20 mouse cellular contexts compared by ENCODE assay signal in genomic region chrX:51631376-51631775, GRCm38 (mm10). TPM values are rescaled to one million over a fixed set of nuclear protein-coding genes. Genes with fewer than 3 reads are reported as not detected.
DNase-seq lines count a peak whose midpoint lies in the region; ATAC-seq and TF ChIP-seq lines count a peak whose summit lies in the region.
"Had no signal": no experiment of that assay in that cellular context is flagged by ENCODE, and none has a peak within 500 bp of the region (broad histone marks: within the 10 kb centered on the region; RNA-seq: fewer than 3 reads in every experiment).

No protein-coding gene starts in this region.

- H3K4me3 ChIP-seq in embryonic facial prominence, embryonic 11.5 days (ENCODE audit: low read depth, low read length): no peak overlapping the region
- no peak overlapping the region for H3K4me3 ChIP-seq in embryonic facial prominence, embryonic 10.5 days
- no peak overlapping the region for H3K4me3 ChIP-seq in limb, embryonic 14.5 days (replicated peaks; ENCODE audit: low read length)
- H3K4me3 ChIP-seq in limb, embryonic 10.5 days: no peak overlapping the region
- no peak overlapping the region for H3K4me3 ChIP-seq in embryonic fibroblast, embryonic 13.5 days (ENCODE audit: insufficient read depth, low read length)
- no peak overlapping the region for H3K4me3 ChIP-seq in hindbrain, embryonic 10.5 days
- H3K4me3 ChIP-seq: embryonic facial prominence, embryonic 15.5 days; forebrain, embryonic 15.5 days; heart, adult 2 months; hindbrain, embryonic 15.5 days had no signal

- H3K9ac ChIP-seq in embryonic facial prominence, embryonic 11.5 days (replicated peaks; ENCODE audit: low read length): no peak overlapping the region
- H3K9ac ChIP-seq in limb, embryonic 14.5 days (ENCODE audit: low read depth, low read length, severe bottlenecking): no peak overlapping the region
- H3K9ac ChIP-seq: embryonic facial prominence, embryonic 15.5 days; forebrain, embryonic 15.5 days; hindbrain, embryonic 15.5 days had no signal

- 0 out of 2 replicates have a peak overlapping the region, but pooled peaks have one; percentile 13 for H3K27ac ChIP-seq in embryonic facial prominence, embryonic 11.5 days (replicated peaks; ENCODE audit: low read depth, low read length)
- H3K27ac ChIP-seq in embryonic facial prominence, embryonic 10.5 days (replicated peaks): no peak overlapping the region; the same call in 1 of the 2 replicates
- H3K27ac ChIP-seq in limb, embryonic 14.5 days (replicated peaks; ENCODE audit: low read depth, low read length): 0 out of 2 replicates have a peak overlapping the region, but pooled peaks have one; percentile 19
- no peak overlapping the region for H3K27ac ChIP-seq in limb, embryonic 10.5 days
- H3K27ac ChIP-seq in embryonic fibroblast, embryonic 13.5 days (ENCODE audit: insufficient read depth, low read length): peak overlapping the region; percentile 93
- no peak overlapping the region for H3K27ac ChIP-seq in hindbrain, embryonic 10.5 days
- H3K27ac ChIP-seq: embryonic facial prominence, embryonic 15.5 days; forebrain, embryonic 15.5 days; heart, adult 2 months; hindbrain, embryonic 15.5 days had no signal

- H3K27me3 ChIP-seq in embryonic facial prominence, embryonic 11.5 days (ENCODE audit: control insufficient read depth, insufficient read depth, low read length): no peaks in the 10 kb centered on the region
- H3K27me3 ChIP-seq in embryonic facial prominence, embryonic 10.5 days (replicated peaks; ENCODE audit: low read depth, poor library complexity, severe bottlenecking): peaks cover 20% of the 10 kb centered on the region; the same call in 1 of the 2 replicates
- H3K27me3 ChIP-seq in limb, embryonic 14.5 days (ENCODE audit: control insufficient read depth, insufficient read depth, low read length): no peaks in the 10 kb centered on the region
- H3K27me3 ChIP-seq in limb, embryonic 10.5 days (ENCODE audit: low read depth, poor library complexity, severe bottlenecking): peaks cover 43% of the 10 kb centered on the region; the same call in 1 of the 2 replicates
- H3K27me3 ChIP-seq in hindbrain, embryonic 10.5 days (ENCODE audit: insufficient read depth, poor library complexity, severe bottlenecking): no peaks in the 10 kb centered on the region
- H3K27me3 ChIP-seq: CH12.LX; embryonic facial prominence, embryonic 15.5 days; forebrain, embryonic 15.5 days; hindbrain, embryonic 15.5 days had no signal

- H3K9me3 ChIP-seq in embryonic facial prominence, embryonic 11.5 days (replicated peaks; ENCODE audit: control insufficient read depth, low read length): no peaks in the 10 kb centered on the region
- H3K9me3 ChIP-seq in embryonic facial prominence, embryonic 10.5 days: no peaks in the 10 kb centered on the region
- H3K9me3 ChIP-seq in limb, embryonic 14.5 days (ENCODE audit: control insufficient read depth, low read length): no peaks in the 10 kb centered on the region
- H3K9me3 ChIP-seq in limb, embryonic 10.5 days (replicated peaks): no peaks in the 10 kb centered on the region
- no peaks in the 10 kb centered on the region for H3K9me3 ChIP-seq in hindbrain, embryonic 10.5 days
- H3K9me3 ChIP-seq: embryonic facial prominence, embryonic 15.5 days; forebrain, embryonic 15.5 days; hindbrain, embryonic 15.5 days had no signal

- ATAC-seq in embryonic facial prominence, embryonic 11.5 days (replicated peaks; ENCODE audit: insufficient number of reproducible peaks, low FRiP score, low TSS enrichment, low read depth): no peak
- ATAC-seq in limb, embryonic 14.5 days (ENCODE audit: low FRiP score, low read depth): no peak
- ATAC-seq: forebrain, embryonic 15.5 days had no signal

- no peaks in the 10 kb centered on the region for H3K4me1 ChIP-seq in embryonic facial prominence, embryonic 11.5 days (ENCODE audit: control insufficient read depth, insufficient read depth, low read length)
- peaks cover 11% of the 10 kb centered on the region for H3K4me1 ChIP-seq in embryonic facial prominence, embryonic 10.5 days
- no peaks in the 10 kb centered on the region for H3K4me1 ChIP-seq in limb, embryonic 14.5 days (ENCODE audit: control insufficient read depth, insufficient read depth, low read length)
- no peaks in the 10 kb centered on the region for H3K4me1 ChIP-seq in limb, embryonic 10.5 days
- peaks cover 3% of the 10 kb centered on the region; the same call in 1 of the 2 replicates for H3K4me1 ChIP-seq in embryonic fibroblast, embryonic 13.5 days (ENCODE audit: control insufficient read depth, insufficient read depth, low read length)
- no peaks in the 10 kb centered on the region for H3K4me1 ChIP-seq in hindbrain, embryonic 10.5 days (replicated peaks)
- H3K4me1 ChIP-seq: embryonic facial prominence, embryonic 15.5 days; forebrain, embryonic 15.5 days; hindbrain, embryonic 15.5 days had no signal

- H3K36me3 ChIP-seq in embryonic facial prominence, embryonic 11.5 days (replicated peaks; ENCODE audit: control insufficient read depth, insufficient read depth, low read depth, low read length): no peaks in the 10 kb centered on the region
- H3K36me3 ChIP-seq in embryonic facial prominence, embryonic 10.5 days (replicated peaks): no peaks in the 10 kb centered on the region
- no peaks in the 10 kb centered on the region for H3K36me3 ChIP-seq in limb, embryonic 14.5 days (ENCODE audit: control insufficient read depth, insufficient read depth, low read length)
- H3K36me3 ChIP-seq in limb, embryonic 10.5 days: no peaks in the 10 kb centered on the region
- no peaks in the 10 kb centered on the region for H3K36me3 ChIP-seq in hindbrain, embryonic 10.5 days
- H3K36me3 ChIP-seq: embryonic facial prominence, embryonic 15.5 days; forebrain, embryonic 15.5 days; hindbrain, embryonic 15.5 days had no signal

- TF ChIP-seq CTCF in embryonic fibroblast, embryonic 13.5 days (IDR thresholded peaks at IDR 0.05; ENCODE audit: borderline replicate concordance, insufficient read depth, low read length): no peak

- no peak for TF ChIP-seq POLR2A in limb, embryonic 14.5 days (IDR thresholded peaks at IDR 0.05; ENCODE audit: borderline replicate concordance, extremely low read depth, insufficient read depth, insufficient read length)
- TF ChIP-seq POLR2A in embryonic fibroblast, embryonic 13.5 days (IDR thresholded peaks at IDR 0.05; ENCODE audit: low read depth, low read length): no peak

- no peak overlapping the region for H3K4me2 ChIP-seq in embryonic facial prominence, embryonic 11.5 days (ENCODE audit: low read depth, low read length)
- no peak overlapping the region for H3K4me2 ChIP-seq in limb, embryonic 14.5 days (replicated peaks; ENCODE audit: low read depth, low read length, severe bottlenecking)
- H3K4me2 ChIP-seq: embryonic facial prominence, embryonic 15.5 days; forebrain, embryonic 15.5 days; heart, embryonic 11.5 days; hindbrain, embryonic 15.5 days had no signal

- 55% methylated on average over 2 of the region's 2 CpGs for WGBS in embryonic facial prominence, embryonic 11.5 days
- 63% methylated on average over 2 of the region's 2 CpGs for WGBS in embryonic facial prominence, embryonic 10.5 days
- WGBS in limb, embryonic 14.5 days: 48% methylated on average over 2 of the region's 2 CpGs
- 66% methylated on average over 2 of the region's 2 CpGs for WGBS in limb, embryonic 10.5 days
- WGBS in hindbrain, embryonic 10.5 days: 64% methylated on average over 2 of the region's 2 CpGs

- peak; percentile 34 for DNase-seq in embryonic facial prominence, embryonic 11.5 days (ENCODE audit: low spot score)
- no peak for DNase-seq in embryonic facial prominence, embryonic 10.5 days (ENCODE audit: low spot score)
- peak; percentile 14 for DNase-seq in limb, embryonic 14.5 days (ENCODE audit: low spot score)
- DNase-seq in limb, embryonic 10.5 days (ENCODE audit: low spot score): no peak
- peak; percentile 27 for DNase-seq in embryo, embryonic 10.5 days (ENCODE audit: low spot score)
- no peak for DNase-seq in adrenal gland, adult 8-10 months
- DNase-seq in hindbrain, embryonic 10.5 days (ENCODE audit: low spot score): no peak
- DNase-seq: adrenal gland, postnatal 10 days; cerebellum, adult 11 months; cerebellum, adult 8-10 months; cerebellum, postnatal 14 days; gastrocnemius, postnatal 10 days; heart, adult 2 months; kidney, adult 11 months had no signal

RNA-seq across cellular contexts. Expression of gene Hs6st2, which starts 50.3 kb away (rescaled TPM):
- polyA plus RNA-seq in embryonic facial prominence, embryonic 11.5 days (2014; fragmentation: Nextera tagmentation; extraction: Ambion mirVana): 25.3 and 27.0 TPM in 2 replicates
- 25.9 and 27.8 TPM in 2 replicates for polyA plus RNA-seq in embryonic facial prominence, embryonic 10.5 days (2016; fragmentation: Nextera tagmentation; extraction: Ambion mirVana)
- 19.3 and 27.7 TPM in 2 replicates for polyA plus RNA-seq in limb, embryonic 14.5 days (2012; rRNA removed)
- 27.0 and 29.7 TPM in 2 replicates for polyA plus RNA-seq in limb, embryonic 14.5 days (2014; fragmentation: Nextera tagmentation; extraction: Ambion mirVana)
- polyA plus RNA-seq in limb, embryonic 10.5 days (2016; fragmentation: Nextera tagmentation; extraction: Ambion mirVana): 21.2 and 23.2 TPM in 2 replicates
- polyA plus RNA-seq in embryonic fibroblast, embryonic 13.5 days (2011; ENCODE audit: insufficient read length, low read depth, missing spikeins): 86.7 and 96.6 TPM in 2 replicates
- total RNA-seq in adrenal gland, adult 8-10 months (2022): 1 to 10 TPM; 1.5 to 3.7 (median 2.2) TPM
- polyA plus RNA-seq in hindbrain, embryonic 10.5 days (2016; fragmentation: Nextera tagmentation; extraction: Ambion mirVana): 16.6 and 18.2 TPM in 2 replicates
- total RNA-seq: CH12.LX had no signal

Comparison
In these comparisons a context has a peak if more than half of its experiments do, and no peak if none do; other contexts are left out.
1. DNase-seq: peak in embryonic facial prominence, embryonic 11.5 days (single experiment), limb, embryonic 14.5 days (single experiment) and embryo, embryonic 10.5 days (single experiment); none in embryonic facial prominence, embryonic 10.5 days (single experiment), limb, embryonic 10.5 days (single experiment), adrenal gland, adult 8-10 months (single experiment) and hindbrain, embryonic 10.5 days (single experiment).
2. H3K27ac ChIP-seq: peak in embryonic facial prominence, embryonic 11.5 days (single experiment), limb, embryonic 14.5 days (single experiment) and embryonic fibroblast, embryonic 13.5 days (single experiment); none in embryonic facial prominence, embryonic 10.5 days (single experiment), limb, embryonic 10.5 days (single experiment) and hindbrain, embryonic 10.5 days (single experiment).